Mouse (Mus musculus) liver, embryonic 14.5 days (tissue): Measurements from ENCODE around the gene Atxn10.

Experiments used
- CTCF ChIP-seq: IDR thresholded peaks from 2 replicates; pipeline ENCODE4 v1.5.1; 2016; ENCODE audit warnings: antibody characterized with exemption, low read depth, control low read depth
- EP300 ChIP-seq: IDR thresholded peaks from 2 replicates; pipeline ENCODE4 v1.6.1; 2016; ENCODE audit warnings: antibody characterized with exemption, low read depth

- TF ChIP-seq CTCF (no peak), EP300 (no peak)
These were observed 39.5 kb upstream of the Atxn10 start for GRCm38 (mm10) chr15:85296538-85296937.
